Mouse (Mus musculus): ENCODE measurements around the gene Mbl1.

DNA sequence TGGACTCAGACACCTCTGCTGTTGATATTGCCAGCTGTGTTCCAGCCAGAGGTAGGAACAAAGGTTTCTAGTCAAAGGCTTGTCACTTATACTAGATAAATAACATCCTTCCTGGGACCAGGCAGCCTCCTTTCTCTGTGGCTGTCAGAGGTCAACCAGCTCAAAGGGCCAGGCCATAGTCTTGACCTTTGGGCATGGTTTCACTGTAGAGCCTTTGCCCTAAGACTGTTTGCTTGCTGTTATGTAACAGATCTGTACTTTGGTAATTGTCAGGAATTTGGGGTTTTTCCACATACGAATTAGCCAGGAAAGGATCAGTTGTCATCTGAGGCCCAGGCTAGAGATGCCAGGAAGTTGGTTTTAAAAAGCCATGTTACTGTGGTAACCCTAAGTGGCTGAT lies 9.5 kb downstream of the Mbl1 start:
- TF ChIP-seq POLR2A (IDR thresholded peaks at IDR 0.05; ENCODE audit: control insufficient read depth, extremely low read depth, insufficient read depth, low read length, poor library complexity), result no peak
- no peak for TF ChIP-seq CTCF (IDR thresholded peaks at IDR 0.05; ENCODE audit: borderline replicate concordance, control insufficient read depth, extremely low read depth, insufficient read depth, low read length, poor library complexity)

Measured in thymus, adult 2 months (tissue).